Mouse (Mus musculus) kidney, postnatal 36 days (tissue): Measurements from ENCODE around the gene Slc40a1.

ENCODE experiments used
- DNase-seq, 2 experiments: peaks; one replicate each; pipeline ENCODE4 v3.0.0; 2021 to 2022; ENCODE audit warnings: mixed read lengths in 2 of 2

Gene Slc40a1

GRCm38 (mm10) chr1:45882076-45882475, 44.2 kb downstream of the Slc40a1 start:
- no peak for DNase-seq

DNA sequence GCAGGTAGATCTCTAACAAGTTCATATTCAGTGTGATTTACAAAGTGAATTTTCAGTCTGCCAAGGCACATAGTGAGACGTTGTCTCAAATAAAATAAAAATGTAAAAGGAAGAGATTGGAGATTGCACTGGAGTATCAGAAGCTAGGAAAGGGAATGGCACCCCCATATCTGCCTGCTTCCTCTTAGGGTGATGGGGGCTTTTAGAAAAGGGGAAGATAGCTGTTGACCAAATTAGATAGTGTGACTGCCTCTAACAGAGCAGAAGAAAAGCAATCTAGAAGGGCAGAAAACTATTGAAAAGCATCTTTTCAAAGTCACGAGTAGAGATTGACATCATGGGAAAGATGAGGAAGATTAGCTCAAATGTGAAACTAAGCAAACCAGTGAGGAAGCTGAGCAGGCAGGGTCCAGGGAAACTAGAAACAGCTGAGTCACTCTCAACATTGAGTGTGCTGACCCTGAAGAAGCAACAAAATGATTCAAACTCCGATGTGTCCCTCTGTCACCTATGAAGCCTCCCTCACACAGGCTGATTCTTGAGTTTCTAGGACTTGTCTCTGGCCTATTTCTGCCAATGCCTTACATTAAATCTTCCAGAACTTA, 45.0 kb downstream of the Slc40a1 start:
- DNase-seq: no peak

DNA sequence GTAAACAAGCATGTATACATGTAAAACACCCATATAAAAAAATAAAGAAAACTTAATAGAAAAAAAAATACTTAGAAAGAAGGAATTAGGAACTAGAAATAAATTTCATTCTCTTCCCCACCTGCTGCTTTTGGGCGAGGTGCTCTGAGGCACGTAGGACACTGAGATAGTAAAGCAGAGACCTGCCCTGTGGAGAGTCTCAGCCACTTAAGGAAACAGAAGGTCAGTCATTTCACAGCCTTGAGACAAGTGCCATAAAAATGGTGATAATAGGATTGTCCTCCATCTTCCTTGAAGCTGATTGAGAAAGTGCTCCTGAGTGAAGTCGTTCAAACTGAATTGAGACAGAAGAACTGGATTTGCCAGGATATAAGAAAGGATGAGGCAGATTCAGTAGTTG, 48.9 kb downstream of the Slc40a1 start:
- no peak for DNase-seq

DNA sequence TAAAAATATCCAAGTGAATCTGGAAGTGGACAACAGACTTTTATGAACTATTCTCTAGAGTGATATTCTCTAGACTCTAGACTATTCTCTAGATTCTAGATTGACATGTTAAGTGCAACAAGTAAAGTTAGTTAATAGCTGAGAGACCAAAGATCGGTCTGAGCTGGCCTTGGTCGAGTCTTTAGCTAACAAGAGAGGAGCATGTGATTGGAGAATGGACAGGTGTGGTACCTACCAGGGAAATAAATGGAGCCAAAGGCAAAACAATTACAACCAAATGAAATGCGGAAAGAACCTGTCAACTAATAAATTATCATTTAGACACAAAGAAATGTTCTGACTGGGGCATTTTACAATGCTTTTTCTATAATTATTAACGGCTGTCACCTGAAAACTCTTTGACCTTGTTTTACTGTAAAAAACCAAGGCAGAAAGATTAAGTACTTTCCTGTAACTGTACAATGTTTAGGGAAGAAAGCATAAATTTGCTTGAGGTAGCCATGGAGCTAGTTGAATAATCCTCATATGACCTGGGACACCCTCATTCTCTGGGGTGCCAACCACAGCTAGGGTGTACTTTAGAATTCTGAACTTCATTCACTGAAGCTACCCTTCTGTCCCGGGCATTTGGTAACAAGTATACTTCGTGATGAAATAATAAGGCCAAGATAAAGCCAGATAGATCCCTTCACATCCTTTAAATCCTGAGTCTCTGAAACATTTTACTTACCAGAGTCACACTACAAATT, 49.7 kb downstream of the Slc40a1 start:
- DNase-seq: no peak

GRCm38 (mm10) chr1:45875640-45876039, 50.7 kb downstream of the Slc40a1 start:
- DNase-seq: no peak

- no peak for DNase-seq
Measured at GRCm38 (mm10) chr1:45873250-45873649, 53.1 kb downstream of the Slc40a1 start.

DNA sequence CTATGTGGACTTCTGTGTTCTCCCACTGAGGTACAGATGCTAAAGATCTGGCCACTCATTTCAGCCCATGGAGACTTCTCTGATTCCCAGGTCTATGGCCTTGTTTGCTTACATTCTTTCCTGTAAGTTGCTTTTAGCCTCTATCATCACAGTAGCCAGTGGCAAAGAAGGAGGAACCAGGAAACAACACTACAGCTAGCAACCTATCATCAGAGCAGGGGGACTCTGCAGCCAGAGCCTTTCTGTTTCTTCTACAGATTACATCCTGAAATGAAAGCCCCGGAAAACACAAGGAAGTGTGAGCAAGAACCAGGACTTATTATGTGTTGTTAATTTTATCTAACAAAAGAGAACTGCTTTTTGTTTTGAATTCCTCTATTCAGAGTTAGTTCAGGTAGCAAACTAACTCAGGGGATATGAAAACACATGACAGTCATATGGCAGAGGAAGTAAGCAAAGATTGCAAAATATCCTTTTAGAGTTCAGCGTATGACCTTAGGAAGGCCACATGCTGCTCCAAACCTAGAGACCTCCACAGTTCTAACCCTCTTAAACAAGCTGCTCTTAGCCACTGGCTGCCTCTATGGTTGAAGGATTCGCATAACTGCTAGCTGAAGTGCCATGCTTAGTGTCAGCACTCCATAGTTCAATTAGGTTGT, 57.7 kb downstream of the Slc40a1 start:
- DNase-seq: no peak

DNA sequence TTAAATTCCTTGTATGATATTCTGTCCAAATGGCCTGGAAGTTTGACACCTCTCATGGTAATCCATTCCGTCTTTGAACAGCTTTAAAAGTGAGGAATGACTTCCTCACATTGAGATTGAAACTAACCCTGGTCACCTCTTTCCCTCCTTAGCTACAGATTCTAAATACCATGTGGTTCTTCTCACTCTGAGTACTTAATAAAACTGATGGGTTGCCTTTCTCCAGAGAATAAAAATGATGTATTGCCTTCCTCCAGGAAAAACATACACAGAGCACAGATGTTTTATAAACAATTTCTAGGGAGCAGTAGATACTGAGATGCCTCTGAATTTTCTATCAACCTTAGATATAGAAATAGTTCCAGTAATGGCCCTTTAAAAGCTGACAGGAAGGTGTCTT, 58.3 kb downstream of the Slc40a1 start:
- no peak for DNase-seq

- no peak for DNase-seq
Measured at GRCm38 (mm10) chr1:45866288-45867018, 59.9 kb downstream of the Slc40a1 start.

- no peak for DNase-seq
Measured at GRCm38 (mm10) chr1:45865727-45866126, 60.6 kb downstream of the Slc40a1 start.

GRCm38 (mm10) chr1:45865316-45865715, 61.0 kb downstream of the Slc40a1 start:
- peak in 1 of 2 experiments; percentile 35 for DNase-seq

DNA sequence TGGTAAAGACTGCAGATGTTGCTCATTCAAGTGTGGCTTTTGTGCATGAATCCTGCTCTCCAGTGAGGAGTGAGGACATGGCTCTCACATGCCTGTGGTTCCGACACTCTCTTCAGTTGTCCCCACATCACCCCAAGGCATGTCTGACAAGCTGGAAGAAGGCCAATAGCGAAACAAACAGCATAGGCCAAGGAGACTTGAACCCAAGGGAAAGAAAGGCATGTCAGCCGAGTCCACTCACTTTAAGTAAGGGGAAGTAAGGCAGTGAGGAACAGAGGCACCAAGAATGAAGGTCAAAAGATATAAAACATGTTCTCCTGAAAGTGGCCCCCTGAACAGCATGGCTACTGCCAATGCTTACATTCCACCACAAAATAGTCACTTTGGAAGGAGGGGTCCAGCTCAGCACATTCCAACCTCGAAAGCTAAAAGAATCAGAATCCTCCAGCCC, 61.7 kb downstream of the Slc40a1 start:
- peak; percentile 37 to 54 for DNase-seq

DNA sequence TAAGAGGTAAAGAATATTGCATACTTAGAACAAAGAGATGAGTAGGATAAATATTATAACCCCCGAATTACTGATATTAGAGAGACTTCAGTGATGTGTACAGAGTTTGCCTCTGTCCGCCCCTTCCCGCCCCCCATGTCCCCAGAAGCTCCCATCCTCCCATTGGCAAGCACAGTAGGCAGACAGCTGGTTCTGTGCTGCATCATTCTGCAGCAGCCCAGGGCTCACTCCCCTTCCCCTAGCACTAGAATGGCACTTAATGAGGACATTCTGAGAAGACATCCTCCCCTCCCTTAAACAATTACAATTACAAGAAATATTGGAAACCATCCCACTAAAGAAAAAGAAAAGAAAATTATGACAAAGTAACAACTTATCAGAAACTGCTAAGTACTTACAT, 62.7 kb downstream of the Slc40a1 start:
- DNase-seq: no peak

- no peak for DNase-seq
Measured at GRCm38 (mm10) chr1:45861162-45861561, 65.2 kb downstream of the Slc40a1 start.

DNA sequence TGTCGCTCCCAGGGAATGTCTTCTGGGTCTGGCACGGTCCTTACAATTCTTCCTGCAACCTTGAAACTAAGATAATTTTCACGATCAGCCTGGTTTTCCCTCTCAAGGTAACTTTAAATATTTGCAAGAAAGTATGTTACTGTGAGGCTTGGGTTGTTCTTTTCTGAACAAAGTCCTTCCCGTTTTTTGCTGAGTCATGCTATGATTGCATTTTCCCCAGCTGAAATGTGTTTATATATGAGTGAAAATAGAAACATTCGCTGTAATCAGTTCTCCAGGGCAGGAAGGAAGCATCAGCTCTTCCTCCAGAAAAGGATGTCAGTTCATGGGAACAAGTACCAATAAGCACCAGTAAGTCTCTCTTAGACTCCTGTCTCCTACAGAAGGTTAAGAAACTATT, 66.0 kb downstream of the Slc40a1 start:
- DNase-seq: peak in 1 of 2 experiments; percentile 36
